Mouse (Mus musculus) liver, embryonic 14.5 days (tissue): ENCODE measurements around the gene Adamts13.

Source experiments
- CTCF ChIP-seq: IDR thresholded peaks from 2 replicates; pipeline ENCODE4 v1.5.1; 2016; ENCODE audit warnings: antibody characterized with exemption, low read depth, control low read depth
- EP300 ChIP-seq: IDR thresholded peaks from 2 replicates; pipeline ENCODE4 v1.6.1; 2016; ENCODE audit warnings: antibody characterized with exemption, low read depth

DNA sequence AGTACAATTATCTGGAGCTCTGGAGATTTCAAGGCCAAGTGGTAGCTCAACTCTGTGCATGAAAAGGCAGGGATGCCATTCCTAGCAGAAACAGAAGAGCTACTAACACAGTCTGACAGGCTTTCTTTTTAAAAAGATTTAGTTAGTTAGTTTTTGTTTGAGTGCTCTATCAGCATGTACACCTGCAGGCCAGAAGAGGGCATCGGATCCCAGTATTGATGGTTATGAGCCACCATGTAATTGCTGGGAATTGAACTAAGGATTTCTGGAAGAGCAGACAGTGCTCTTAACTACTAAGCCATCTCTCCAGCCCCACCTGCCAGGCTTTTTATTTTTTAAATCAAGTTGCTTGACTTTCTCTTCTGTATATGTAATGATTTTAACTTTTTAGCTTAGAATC is 24.3 kb downstream of the Adamts13 start:
- TF ChIP-seq CTCF (no peak), EP300 (no peak)
